Mouse (Mus musculus): ENCODE results near the gene Slc43a1. TPM values are rescaled to one million over a fixed set of nuclear protein-coding genes. Genes with fewer than 3 reads are reported as not detected.
A peak's percentile ranks its signal among the peaks of the same experiment; 100 is the strongest.

The Slc43a1 gene
- total RNA-seq, 1 experiment, result 30.2 TPM

- TF ChIP-seq ZNF384 (IDR thresholded peaks at IDR 0.05; ENCODE audit: low read depth, low read length) (peak; percentile 86), MAFK (IDR thresholded peaks at IDR 0.05; ENCODE audit: insufficient read depth, low read depth, low read length) (no peak)
- in situ Hi-C loops (cut with MboI; ENCODE audit: low sequenced_read_pairs in 2 of 2, unreplicated experiment in 2 of 2), result no loop called here
Measured at GRCm38 (mm10) chr2:84875842-84876241, 37.2 kb downstream of the Slc43a1 start.

GRCm38 (mm10) chr2:84880590-84880989 lies 41.9 kb downstream of the Slc43a1 start:
- in situ Hi-C loops (cut with MboI; ENCODE audit: low sequenced_read_pairs in 2 of 2, unreplicated experiment in 2 of 2), result no loop called here

More at GRCm38 (mm10) chr2:84875842-84876241, 37.2 kb downstream of the Slc43a1 start:
- Histone ChIP-seq H3K4me3 (ENCODE audit: insufficient read depth in 1 of 2, low read depth in 1 of 2, low read length in 2 of 2, poor library complexity in 1 of 2, severe bottlenecking in 1 of 2) (no peak overlapping the region), H3K27ac (ENCODE audit: insufficient read depth, low read depth, low read length, poor library complexity, severe bottlenecking) (no peak overlapping the region), H3K9me3 (ENCODE audit: control insufficient read depth, insufficient read depth, low read depth, low read length) (no peaks in the 10 kb centered on the region), H3K9ac (ENCODE audit: insufficient read depth, low read depth, low read length, poor library complexity, severe bottlenecking) (no peak overlapping the region), H3K36me3 (ENCODE audit: control insufficient read depth, insufficient read depth, low read length, poor library complexity, severe bottlenecking) (no peaks in the 10 kb centered on the region), H3K4me1 (ENCODE audit: control insufficient read depth in 2 of 2, insufficient read depth in 2 of 2, low read length in 2 of 2, poor library complexity in 1 of 2) (no peaks in the 10 kb centered on the region)
- DNase-seq (ENCODE audit: low read depth, low spot score), result no peak

GRCm38 (mm10) chr2:84882606-84883005 lies 44.0 kb downstream of the Slc43a1 start:
- no peak for DNase-seq (ENCODE audit: low read depth, low spot score)
- H3K9me3 ChIP-seq (ENCODE audit: control insufficient read depth, insufficient read depth, low read depth, low read length), result no peaks in the 10 kb centered on the region
- no peak overlapping the region for H3K9ac ChIP-seq (ENCODE audit: insufficient read depth, low read depth, low read length, poor library complexity, severe bottlenecking)
- H3K36me3 ChIP-seq (ENCODE audit: control insufficient read depth, insufficient read depth, low read length, poor library complexity, severe bottlenecking), result no peaks in the 10 kb centered on the region
- in situ Hi-C loops (cut with MboI; ENCODE audit: low sequenced_read_pairs in 2 of 2, unreplicated experiment in 2 of 2), result no loop called here
- peak overlapping the region in 1 of 2 experiments; percentile 32; a peak in 1 of 4 replicates for H3K4me3 ChIP-seq (ENCODE audit: insufficient read depth in 1 of 2, low read depth in 1 of 2, low read length in 2 of 2, poor library complexity in 1 of 2, severe bottlenecking in 1 of 2)
- TF ChIP-seq ZNF384 (IDR thresholded peaks at IDR 0.05; ENCODE audit: low read depth, low read length), result no peak
- TF ChIP-seq ZC3H11A (IDR thresholded peaks at IDR 0.05; ENCODE audit: borderline replicate concordance, low read depth, low read length), result no peak
- TF ChIP-seq MAFK (IDR thresholded peaks at IDR 0.05; ENCODE audit: insufficient read depth, low read depth, low read length), result no peak
- TF ChIP-seq HCFC1 (IDR thresholded peaks at IDR 0.05; ENCODE audit: borderline replicate concordance, insufficient read depth, low read length), result no peak
- TF ChIP-seq CHD2 (IDR thresholded peaks at IDR 0.05; ENCODE audit: low read depth, low read length), result no peak
- H3K4me1 ChIP-seq (ENCODE audit: control insufficient read depth in 2 of 2, insufficient read depth in 2 of 2, low read length in 2 of 2, poor library complexity in 1 of 2), result peaks cover 0 to 8% of the 10 kb centered on the region in 2 experiments; a peak in 2 of 4 replicates
- H3K27ac ChIP-seq (ENCODE audit: insufficient read depth, low read depth, low read length, poor library complexity, severe bottlenecking), result no peak overlapping the region

More at GRCm38 (mm10) chr2:84880590-84880989, 41.9 kb downstream of the Slc43a1 start:
- Histone ChIP-seq H3K4me3 (ENCODE audit: insufficient read depth in 1 of 2, low read depth in 1 of 2, low read length in 2 of 2, poor library complexity in 1 of 2, severe bottlenecking in 1 of 2) (no peak overlapping the region), H3K4me1 (ENCODE audit: control insufficient read depth in 2 of 2, insufficient read depth in 2 of 2, low read length in 2 of 2, poor library complexity in 1 of 2) (peaks cover 0 to 3% of the 10 kb centered on the region in 2 experiments; a peak in 2 of 4 replicates), H3K27ac (ENCODE audit: insufficient read depth, low read depth, low read length, poor library complexity, severe bottlenecking) (no peak overlapping the region), H3K9ac (ENCODE audit: insufficient read depth, low read depth, low read length, poor library complexity, severe bottlenecking) (no peak overlapping the region), H3K9me3 (ENCODE audit: control insufficient read depth, insufficient read depth, low read depth, low read length) (no peaks in the 10 kb centered on the region), H3K36me3 (ENCODE audit: control insufficient read depth, insufficient read depth, low read length, poor library complexity, severe bottlenecking) (no peaks in the 10 kb centered on the region)
- DNase-seq (ENCODE audit: low read depth, low spot score), result no peak
- TF ChIP-seq ZNF384 (IDR thresholded peaks at IDR 0.05; ENCODE audit: low read depth, low read length) (no peak), ZC3H11A (IDR thresholded peaks at IDR 0.05; ENCODE audit: borderline replicate concordance, low read depth, low read length) (no peak), HCFC1 (IDR thresholded peaks at IDR 0.05; ENCODE audit: borderline replicate concordance, insufficient read depth, low read length) (no peak), MAFK (IDR thresholded peaks at IDR 0.05; ENCODE audit: insufficient read depth, low read depth, low read length) (no peak), CHD2 (IDR thresholded peaks at IDR 0.05; ENCODE audit: low read depth, low read length) (no peak)

- Histone ChIP-seq H3K27ac (ENCODE audit: insufficient read depth, low read depth, low read length, poor library complexity, severe bottlenecking) (no peak overlapping the region), H3K9me3 (ENCODE audit: control insufficient read depth, insufficient read depth, low read depth, low read length) (no peaks in the 10 kb centered on the region), H3K9ac (ENCODE audit: insufficient read depth, low read depth, low read length, poor library complexity, severe bottlenecking) (no peak overlapping the region), H3K4me1 (ENCODE audit: control insufficient read depth in 2 of 2, insufficient read depth in 2 of 2, low read length in 2 of 2, poor library complexity in 1 of 2) (peaks cover 0 to 10% of the 10 kb centered on the region in 2 experiments; a peak in 2 of 4 replicates), H3K36me3 (ENCODE audit: control insufficient read depth, insufficient read depth, low read length, poor library complexity, severe bottlenecking) (no peaks in the 10 kb centered on the region), H3K4me3 (ENCODE audit: insufficient read depth in 1 of 2, low read depth in 1 of 2, low read length in 2 of 2, poor library complexity in 1 of 2, severe bottlenecking in 1 of 2) (no peak overlapping the region)
- DNase-seq (ENCODE audit: low read depth, low spot score), result no peak
- no peak for TF ChIP-seq ZC3H11A (IDR thresholded peaks at IDR 0.05; ENCODE audit: borderline replicate concordance, low read depth, low read length)
- no peak for TF ChIP-seq CHD2 (IDR thresholded peaks at IDR 0.05; ENCODE audit: low read depth, low read length)
- no peak for TF ChIP-seq HCFC1 (IDR thresholded peaks at IDR 0.05; ENCODE audit: borderline replicate concordance, insufficient read depth, low read length)
- TF ChIP-seq ZNF384 (IDR thresholded peaks at IDR 0.05; ENCODE audit: low read depth, low read length), result no peak
- no peak for TF ChIP-seq MAFK (IDR thresholded peaks at IDR 0.05; ENCODE audit: insufficient read depth, low read depth, low read length)
- in situ Hi-C loops (cut with MboI; ENCODE audit: low sequenced_read_pairs in 2 of 2, unreplicated experiment in 2 of 2), result no loop called here
Measured at GRCm38 (mm10) chr2:84883084-84883483, 44.4 kb downstream of the Slc43a1 start.

- Histone ChIP-seq H3K4me3 (ENCODE audit: insufficient read depth in 1 of 2, low read depth in 1 of 2, low read length in 2 of 2, poor library complexity in 1 of 2, severe bottlenecking in 1 of 2) (no peak overlapping the region), H3K9ac (ENCODE audit: insufficient read depth, low read depth, low read length, poor library complexity, severe bottlenecking) (no peak overlapping the region), H3K9me3 (ENCODE audit: control insufficient read depth, insufficient read depth, low read depth, low read length) (no peaks in the 10 kb centered on the region), H3K27ac (ENCODE audit: insufficient read depth, low read depth, low read length, poor library complexity, severe bottlenecking) (no peak overlapping the region), H3K4me1 (ENCODE audit: control insufficient read depth in 2 of 2, insufficient read depth in 2 of 2, low read length in 2 of 2, poor library complexity in 1 of 2) (peaks cover 0 to 10% of the 10 kb centered on the region in 2 experiments; a peak in 2 of 4 replicates), H3K36me3 (ENCODE audit: control insufficient read depth, insufficient read depth, low read length, poor library complexity, severe bottlenecking) (no peaks in the 10 kb centered on the region)
- TF ChIP-seq ZNF384 (IDR thresholded peaks at IDR 0.05; ENCODE audit: low read depth, low read length) (no peak), MAFK (IDR thresholded peaks at IDR 0.05; ENCODE audit: insufficient read depth, low read depth, low read length) (no peak), CHD2 (IDR thresholded peaks at IDR 0.05; ENCODE audit: low read depth, low read length) (no peak), ZC3H11A (IDR thresholded peaks at IDR 0.05; ENCODE audit: borderline replicate concordance, low read depth, low read length) (no peak)
- DNase-seq (ENCODE audit: low read depth, low spot score), result no peak
- in situ Hi-C loops (cut with MboI; ENCODE audit: low sequenced_read_pairs in 2 of 2, unreplicated experiment in 2 of 2), result no loop called here
Measured at GRCm38 (mm10) chr2:84883530-84883929, 44.9 kb downstream of the Slc43a1 start.

Data from ES-E14 (cell line).